Mouse (Mus musculus) E14TG2a.4 (cell line): ENCODE measurements around the gene Lingo4.

ENCODE experiments used
- CTCF ChIP-seq: conservative IDR thresholded peaks from 2 replicates; pipeline ENCODE4 v1.5.1; 2014; ENCODE audit warnings: low read length
- NANOG ChIP-seq: IDR thresholded peaks from 2 replicates; pipeline ENCODE4 v1.6.1; 2014; ENCODE audit warnings: borderline replicate concordance, low read length, mixed read lengths
- POU5F1 ChIP-seq: IDR thresholded peaks from 2 replicates; pipeline ENCODE4 v1.6.1; 2014; ENCODE audit warnings: low read length, borderline replicate concordance

DNA sequence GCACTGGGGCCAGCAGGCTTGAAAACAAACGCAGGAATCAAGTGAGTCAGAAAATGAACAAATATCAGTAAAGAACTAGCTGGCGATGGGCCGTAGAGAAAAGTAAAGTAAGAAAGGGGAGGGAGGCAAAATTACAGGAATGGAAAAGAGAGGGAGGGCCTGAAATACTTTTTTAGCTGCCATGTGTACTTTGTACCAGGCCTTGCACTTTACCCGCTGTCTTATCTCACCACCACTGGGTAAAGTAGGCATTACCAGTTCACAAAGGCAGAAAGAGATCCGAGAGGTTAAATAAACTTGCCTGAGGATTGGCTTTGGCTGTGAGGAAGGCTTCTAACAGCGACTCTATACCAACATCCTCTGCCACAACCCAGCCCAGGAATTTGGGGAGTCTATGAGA lies 30.8 kb upstream of the Lingo4 start:
- TF ChIP-seq CTCF = no peak
- no peak for TF ChIP-seq NANOG
- no peak for TF ChIP-seq POU5F1
